Mouse (Mus musculus): ENCODE measurements around the gene Ccdc51.

DNA sequence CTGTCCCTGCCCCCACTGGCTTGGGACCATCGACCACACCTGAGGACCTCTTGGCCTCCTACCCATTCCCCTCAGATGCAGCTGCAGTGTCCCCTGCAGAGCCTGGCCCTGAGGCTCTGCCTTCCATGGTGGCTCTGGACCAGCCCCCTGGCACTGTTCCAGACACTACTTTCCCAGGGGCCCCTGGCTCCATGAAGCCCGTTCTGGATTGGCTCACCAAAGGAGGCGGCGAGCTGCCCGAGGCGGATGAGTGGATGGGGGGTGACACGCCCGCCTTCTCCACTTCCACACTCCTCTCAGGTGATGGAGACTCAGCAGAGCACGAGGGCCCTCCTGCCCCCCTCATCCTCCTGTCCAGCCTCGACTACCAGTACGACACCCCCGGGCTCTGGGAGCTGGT lies 22.7 kb downstream of the Ccdc51 start:
- TF ChIP-seq EP300 (IDR thresholded peaks at IDR 0.05) (no peak), CTCF (IDR thresholded peaks at IDR 0.05) (no peak)

All from lung, postnatal 0 days (tissue).